Mouse (Mus musculus) liver, embryonic 11.5 days (tissue): ENCODE data around the gene Speer4f1. TPM values are rescaled to one million over a fixed set of nuclear protein-coding genes. Genes with fewer than 3 reads are reported as not detected.

Source experiments
- polyA plus RNA-seq: library from polyadenylated mRNA; unstranded; fragments of >200 nt; fragmentation: Nextera tagmentation; extraction: Ambion mirVana; gene quantifications from 2 replicates; pipeline ENCODE4 v1.2.1, GENCODE M21; 2014

Speer4f1 gene
- polyA plus RNA-seq, 1 experiment from 2014 or later: not detected

Other genes with a start within 250 kb of the Speer4f1 start
- not detected in 2 replicates for gene Speer4f2, start 102.9 kb upstream of the Speer4f1 start, polyA plus RNA-seq
- gene Sema3c, start 98.2 kb downstream of the Speer4f1 start, polyA plus RNA-seq: 4.4 and 5.2 TPM in 2 replicates